Mouse (Mus musculus) kidney, embryonic 16.5 days (tissue): ENCODE measurements at regions not wholly inside any gene's neighbourhood (a gene's known extent, or its start where the extent isn't known, plus 50 kb on each side); places are given as distances from the start of the nearest gene placed in this dataset.
A peak's percentile ranks its signal among the peaks of the same experiment; 100 is the strongest.

Experiments used
- ATAC-seq: fragments of 200-750 bp; cut with Nextera tagmentation; 2 replicates; pipeline ENCODE4 v1.8.0; 2017; ENCODE audit warnings: moderate TSS enrichment; ENCODE audit not compliant: low FRiP score, low TSS enrichment
- H3K27ac ChIP-seq: fragments of 300-500 bp; sonication (generic); 2 replicates; pipeline ENCODE4 v1.5.1; 2014; ENCODE audit warnings: low read length
- H3K27me3 ChIP-seq: fragments of 300-500 bp; sonication (generic); 2 replicates; pipeline ENCODE4 v1.6.1; 2014; ENCODE audit warnings: low read length, control low read depth, mixed read lengths; ENCODE audit not compliant: insufficient read depth
- H3K36me3 ChIP-seq: fragments of 300-500 bp; sonication (generic); 2 replicates; pipeline ENCODE4 v1.6.1; 2014; ENCODE audit warnings: low read length, control low read depth, mixed read lengths; ENCODE audit not compliant: insufficient read depth
- H3K4me1 ChIP-seq: fragments of 300-500 bp; sonication (generic); 2 replicates; pipeline ENCODE4 v1.6.1; 2014; ENCODE audit warnings: low read length, control low read depth, mixed read lengths; ENCODE audit not compliant: insufficient read depth
- H3K4me2 ChIP-seq: fragments of 300-500 bp; sonication (generic); replicated peaks from 2 replicates; pipeline ENCODE4 v1.6.1; 2014; ENCODE audit warnings: low read depth, low read length
- H3K4me3 ChIP-seq: fragments of 300-500 bp; sonication (generic); 2 replicates; pipeline ENCODE4 v1.5.1; 2014; ENCODE audit warnings: mild to moderate bottlenecking, low read length
- H3K9ac ChIP-seq: fragments of 300-500 bp; sonication (generic); replicated peaks from 2 replicates; pipeline ENCODE4 v1.6.1; 2014; ENCODE audit warnings: low read length
- H3K9me3 ChIP-seq: fragments of 300-500 bp; sonication (generic); 2 replicates; pipeline ENCODE4 v1.6.1; 2016; ENCODE audit warnings: low read length, control low read depth
- WGBS: fragments of 180-500 bp; shearing (Covaris S2); extraction: QIAGEN DNeasy Blood & Tissue Kit; methylation state at CpG from one replicate; pipeline ENCODE4 v1.1.7; 2014; 5-methylcytosine and 5-hydroxymethylcytosine counted together

DNA sequence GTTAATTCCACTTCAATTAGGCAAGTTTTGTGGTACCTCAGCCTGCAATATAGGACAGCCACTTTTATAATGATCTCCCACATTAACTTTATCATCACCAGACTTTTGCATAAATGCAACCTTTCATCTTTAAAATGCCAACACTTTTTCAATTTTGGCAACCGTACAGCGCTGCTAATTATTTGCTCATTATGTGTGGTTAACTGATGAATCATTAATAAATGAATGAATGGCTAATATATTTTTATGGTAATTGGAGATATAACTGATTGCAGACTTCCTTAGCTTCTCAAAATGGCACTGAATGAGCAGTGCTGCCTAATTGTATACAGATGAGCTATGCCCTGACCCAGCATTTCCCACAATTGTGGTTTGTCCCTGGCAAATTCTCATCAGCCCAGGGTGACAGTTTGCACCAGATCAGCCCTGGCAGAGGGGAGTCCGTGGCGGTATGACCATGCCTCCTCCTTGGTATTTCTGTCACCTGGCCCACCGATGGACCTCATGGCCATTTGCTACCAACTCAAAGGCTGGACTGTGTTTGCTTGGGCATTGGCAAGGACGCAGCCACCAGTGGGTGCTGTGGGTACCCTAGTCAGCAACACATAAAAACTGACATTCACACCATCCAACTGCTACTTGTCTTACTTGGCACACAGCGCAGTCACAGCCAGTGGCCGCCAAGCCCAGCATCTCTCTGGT, 173.7 kb upstream of the Lmo4 start:
- Histone ChIP-seq H3K4me3 (no peak overlapping the region), H3K27ac (no peak overlapping the region), H3K9me3 (no peaks in the 10 kb centered on the region), H3K9ac (no peak overlapping the region), H3K4me1 (peaks cover 9% of the 10 kb centered on the region; the same call in 1 of the 2 replicates), H3K27me3 (no peaks in the 10 kb centered on the region), H3K36me3 (no peaks in the 10 kb centered on the region), H3K4me2 (no peak overlapping the region)
- ATAC-seq = no peak
- 79% methylated on average over 8 of the region's 8 CpGs for WGBS

DNA sequence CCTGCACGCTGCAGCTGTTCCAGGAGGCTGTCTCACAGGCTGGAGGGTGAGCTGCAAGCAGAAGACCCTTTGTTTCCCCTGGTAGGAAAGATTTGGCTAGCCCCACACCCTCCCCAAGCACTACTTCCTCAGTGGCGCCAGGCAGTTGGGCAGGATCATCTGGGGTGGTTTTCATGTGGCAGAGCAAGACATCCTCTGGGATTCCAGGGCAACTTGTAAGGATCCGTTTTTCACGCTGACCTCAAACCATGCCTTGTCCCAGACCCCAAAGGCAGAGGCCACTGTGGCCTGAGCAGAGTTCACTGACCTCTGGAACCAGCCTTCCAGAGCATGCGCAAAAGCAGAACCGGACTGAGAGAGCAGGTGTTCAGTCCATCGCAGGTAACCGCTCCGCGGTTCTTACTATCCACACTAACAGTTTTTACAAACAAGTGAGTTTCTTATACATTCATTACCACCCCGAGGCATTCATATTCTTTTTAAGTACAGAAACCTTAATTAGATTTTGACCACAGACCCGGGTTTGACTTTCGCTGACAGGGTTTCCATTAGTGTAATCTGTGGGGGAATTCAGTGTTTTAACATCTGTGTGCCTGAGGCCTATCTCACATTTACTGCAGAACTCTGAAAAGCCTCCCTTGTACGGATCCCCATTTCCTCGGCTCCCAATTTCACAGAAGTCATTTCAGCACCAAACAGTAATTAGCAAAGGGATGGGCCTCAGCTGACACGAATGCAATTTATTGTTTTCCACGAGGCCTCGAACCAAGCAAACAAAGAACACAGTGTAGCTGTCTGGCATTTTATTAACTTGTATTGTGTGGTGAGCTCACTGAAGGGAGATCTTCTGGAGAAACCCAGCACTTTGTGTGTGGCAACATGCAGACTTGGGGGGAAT, 172.9 kb upstream of the Lmo4 start:
- Histone ChIP-seq H3K27ac (no peak overlapping the region), H3K36me3 (no peaks in the 10 kb centered on the region), H3K4me3 (no peak overlapping the region), H3K27me3 (no peaks in the 10 kb centered on the region), H3K4me2 (no peak overlapping the region), H3K9ac (no peak overlapping the region), H3K9me3 (no peaks in the 10 kb centered on the region), H3K4me1 (peaks cover 9% of the 10 kb centered on the region; the same call in 1 of the 2 replicates)
- no peak for ATAC-seq
- WGBS = 48% methylated on average over 18 of the region's 18 CpGs

GRCm38 (mm10) chr3:144376463-144377402, 171.7 kb upstream of the Lmo4 start:
- no peak overlapping the region for H3K4me2 ChIP-seq
- no peak for ATAC-seq
- H3K9ac ChIP-seq = no peak overlapping the region
- no peaks in the 10 kb centered on the region for H3K27me3 ChIP-seq
- 62% methylated on average over 15 of the region's 15 CpGs for WGBS
- H3K4me1 ChIP-seq = peaks cover 6% of the 10 kb centered on the region; the same call in 1 of the 2 replicates
- no peak overlapping the region for H3K27ac ChIP-seq
- H3K36me3 ChIP-seq = no peaks in the 10 kb centered on the region
- H3K9me3 ChIP-seq = no peaks in the 10 kb centered on the region
- no peak overlapping the region for H3K4me3 ChIP-seq

DNA sequence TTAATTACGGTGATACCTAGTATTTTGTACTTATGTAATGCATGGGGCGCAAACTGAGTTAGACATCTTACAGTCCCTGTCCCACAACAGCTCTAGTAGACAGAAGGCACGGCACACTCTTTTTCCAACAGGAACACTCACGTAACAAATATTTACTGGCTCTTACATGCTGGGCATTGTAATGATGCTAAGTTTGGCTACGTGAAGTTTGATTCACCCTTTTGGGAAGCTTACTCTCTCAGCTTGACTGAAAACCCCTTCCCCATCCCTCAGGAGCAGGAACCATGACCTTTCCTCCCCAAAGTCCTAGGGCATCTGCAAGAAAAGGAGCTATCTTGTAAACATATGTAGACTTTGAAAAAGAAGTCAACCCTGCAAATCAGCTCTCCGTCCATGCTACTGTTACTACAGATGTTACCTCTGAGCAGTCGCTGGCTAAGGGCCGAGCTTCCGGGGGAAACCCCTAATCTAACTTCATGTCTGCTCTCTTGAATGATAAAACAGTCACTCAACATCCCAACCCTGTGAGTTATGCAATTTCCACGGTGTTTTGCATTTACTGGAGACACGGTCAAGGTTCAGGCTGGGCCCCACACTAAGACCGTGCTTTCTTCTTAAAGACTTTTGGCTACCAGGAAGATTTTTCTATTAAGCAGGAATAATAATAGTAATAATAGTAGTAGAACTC, 170.8 kb upstream of the Lmo4 start:
- no peaks in the 10 kb centered on the region for H3K9me3 ChIP-seq
- ATAC-seq = no peak
- WGBS = 67% methylated on average over 12 of the region's 12 CpGs

DNA sequence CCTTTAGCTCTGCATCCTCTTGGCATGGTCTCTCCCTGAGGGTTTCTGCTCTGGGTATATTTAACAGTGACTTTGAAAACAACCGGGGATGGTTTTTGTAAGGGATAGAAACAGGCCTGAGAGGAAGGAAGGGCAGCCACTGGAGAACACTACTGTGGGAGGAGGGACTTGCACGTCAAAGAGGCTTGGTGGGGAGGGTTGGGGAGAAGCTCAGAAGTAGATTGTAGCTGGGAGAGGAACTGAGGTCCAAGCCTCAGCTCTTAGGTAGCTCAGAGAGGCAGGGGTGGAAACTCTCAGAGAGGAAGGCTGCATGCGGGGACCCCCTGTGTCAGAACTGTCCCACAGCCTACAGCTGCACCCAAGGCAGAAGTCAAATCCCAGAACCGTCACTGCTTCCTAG, 163.3 kb upstream of the Lmo4 start:
- H3K27ac ChIP-seq = no peak overlapping the region
- H3K36me3 ChIP-seq = no peaks in the 10 kb centered on the region
- ATAC-seq = no peak
- no peak overlapping the region for H3K4me2 ChIP-seq
- H3K27me3 ChIP-seq = no peaks in the 10 kb centered on the region
- H3K4me1 ChIP-seq = no peaks in the 10 kb centered on the region
- WGBS = 62% methylated on average over 4 of the region's 4 CpGs
- H3K9me3 ChIP-seq = no peaks in the 10 kb centered on the region
- H3K4me3 ChIP-seq = no peak overlapping the region
- no peak overlapping the region for H3K9ac ChIP-seq

More for the DNA sequence above, 170.8 kb upstream of the Lmo4 start:
- H3K27me3 ChIP-seq = no peaks in the 10 kb centered on the region
- H3K9ac ChIP-seq = no peak overlapping the region
- H3K36me3 ChIP-seq = no peaks in the 10 kb centered on the region
- no peak overlapping the region for H3K4me2 ChIP-seq
- H3K4me3 ChIP-seq = no peak overlapping the region
- H3K27ac ChIP-seq = no peak overlapping the region
- 0 out of 2 replicates have a peak, but pooled peaks cover 3% of the 10 kb centered on the region for H3K4me1 ChIP-seq

GRCm38 (mm10) chr3:144367766-144368116, 162.7 kb upstream of the Lmo4 start:
- WGBS = 16% methylated on average over 7 of the region's 7 CpGs
- H3K4me3 ChIP-seq = peak overlapping the region; percentile 25

DNA sequence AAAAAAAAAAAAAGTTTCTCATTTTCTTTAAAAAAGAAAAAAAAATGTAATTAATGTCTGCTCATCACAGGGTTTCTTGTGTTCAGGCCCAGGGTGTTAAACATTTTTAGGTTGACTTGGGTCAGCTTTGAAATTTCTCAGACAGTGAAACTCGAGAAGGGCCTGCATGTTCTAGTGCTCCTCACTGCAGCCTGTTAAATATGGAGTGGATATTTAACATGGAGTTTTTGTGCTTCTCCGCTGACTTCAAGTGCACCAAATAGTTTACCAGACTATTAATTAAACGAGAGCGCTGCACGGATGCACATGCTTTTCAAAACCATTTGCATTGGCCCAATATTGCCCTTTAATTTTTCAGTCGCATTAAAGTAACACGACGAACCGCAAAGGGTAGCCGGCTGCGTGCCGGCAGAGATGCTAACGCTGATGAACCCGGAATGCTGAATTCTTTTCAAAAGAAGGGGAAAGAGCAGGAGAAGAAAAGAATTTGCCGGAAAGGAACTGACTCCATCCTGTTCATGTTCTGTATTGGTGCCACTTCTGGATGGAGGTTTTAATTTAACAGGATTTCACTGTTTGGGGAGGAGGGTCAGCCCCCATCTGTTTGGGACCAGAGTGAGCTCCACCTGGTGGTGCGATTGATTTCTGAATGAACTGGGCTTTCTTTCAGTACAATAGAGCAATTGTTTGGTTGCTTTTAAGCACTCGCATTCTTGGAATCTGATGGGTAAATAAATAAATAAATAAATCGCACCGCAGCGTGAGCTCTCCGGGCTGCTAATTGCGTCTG, 162.2 kb upstream of the Lmo4 start:
- peak; percentile 7; the same call in 1 of the 2 replicates for ATAC-seq
- H3K4me1 ChIP-seq = no peaks in the 10 kb centered on the region
- no peak overlapping the region for H3K9ac ChIP-seq
- H3K27ac ChIP-seq = no peak overlapping the region
- WGBS = 28% methylated on average over 22 of the region's 22 CpGs
- peak overlapping the region; percentile 49 for H3K4me2 ChIP-seq
- H3K36me3 ChIP-seq = no peaks in the 10 kb centered on the region
- peak overlapping the region; percentile 25 for H3K4me3 ChIP-seq
- H3K9me3 ChIP-seq = no peaks in the 10 kb centered on the region
- no peaks in the 10 kb centered on the region for H3K27me3 ChIP-seq

More at GRCm38 (mm10) chr3:144367766-144368116, 162.7 kb upstream of the Lmo4 start:
- H3K27ac ChIP-seq = no peak overlapping the region
- H3K4me2 ChIP-seq = peak overlapping the region; percentile 49
- no peak overlapping the region for H3K9ac ChIP-seq
- peak; percentile 58; the same call in 1 of the 2 replicates for ATAC-seq
- H3K4me1 ChIP-seq = no peaks in the 10 kb centered on the region
- H3K27me3 ChIP-seq = no peaks in the 10 kb centered on the region
- H3K36me3 ChIP-seq = no peaks in the 10 kb centered on the region
- no peaks in the 10 kb centered on the region for H3K9me3 ChIP-seq

DNA sequence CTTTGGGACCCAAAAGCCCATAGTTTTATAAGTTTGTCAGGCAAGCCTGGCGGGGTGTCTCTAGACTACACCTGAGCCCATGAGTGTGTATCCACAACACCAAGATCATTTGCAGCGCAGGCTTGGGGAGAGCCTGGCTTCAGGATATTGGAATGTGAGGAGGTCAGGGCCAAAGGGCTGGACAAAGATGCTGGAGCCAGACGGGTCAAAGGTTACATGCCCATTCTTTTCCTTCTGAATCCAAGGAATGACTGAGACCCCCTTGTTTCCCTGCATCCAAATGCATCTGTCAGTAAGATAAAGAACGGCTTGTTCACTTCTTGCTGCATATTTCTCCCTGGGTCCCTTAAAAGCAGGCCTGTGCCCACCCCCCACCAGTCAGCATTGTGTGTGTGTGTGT, 160.9 kb upstream of the Lmo4 start:
- no peak for ATAC-seq
- H3K4me1 ChIP-seq = no peaks in the 10 kb centered on the region
- WGBS = 77% methylated on average over 4 of the region's 4 CpGs
- H3K27ac ChIP-seq = no peak overlapping the region
- H3K4me3 ChIP-seq = no peak overlapping the region
- no peaks in the 10 kb centered on the region for H3K9me3 ChIP-seq
- no peaks in the 10 kb centered on the region for H3K27me3 ChIP-seq
- H3K9ac ChIP-seq = no peak overlapping the region
- no peaks in the 10 kb centered on the region for H3K36me3 ChIP-seq
- H3K4me2 ChIP-seq = no peak overlapping the region
